ENCODE assay signal across 17 mouse cellular contexts in the genomic region with DNA sequence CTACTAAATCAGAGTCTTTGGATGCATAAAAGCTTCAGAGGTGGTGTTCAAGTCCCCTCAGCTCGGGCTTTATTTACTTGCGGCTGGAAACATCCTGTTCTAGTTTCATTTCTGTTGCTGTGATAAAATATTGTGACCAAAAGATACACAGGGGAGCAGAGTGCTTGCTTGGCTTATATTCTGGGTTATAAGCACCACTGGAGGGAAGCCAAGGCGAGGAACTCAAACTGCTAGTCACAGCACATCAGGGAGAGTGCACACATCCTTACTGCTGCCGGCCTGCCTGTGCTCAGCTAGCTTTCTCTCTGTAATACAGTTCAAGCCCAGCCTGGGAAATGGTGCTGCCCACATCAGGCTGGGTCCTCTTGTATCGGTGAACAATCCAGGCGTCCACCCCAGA. TPM values are rescaled to one million over a fixed set of nuclear protein-coding genes. Genes with fewer than 3 reads are reported as not detected.
A peak's percentile ranks its signal among the peaks of the same experiment; 100 is the strongest.
DNase-seq lines count a peak whose midpoint lies in the region; ATAC-seq and TF ChIP-seq lines count a peak whose summit lies in the region.
"Had no signal": no experiment of that assay in that cellular context is flagged by ENCODE, and none has a peak within 500 bp of the region (broad histone marks: within the 10 kb centered on the region; RNA-seq: fewer than 3 reads in every experiment).

No protein-coding gene starts in this region.

- no peak for TF ChIP-seq CTCF in small intestine, adult 2 months (IDR thresholded peaks at IDR 0.05; ENCODE audit: extremely low read depth, insufficient read length, insufficient replicate concordance, low read depth, low read length)

- no peak overlapping the region for H3K9ac ChIP-seq in heart, embryonic 11.5 days (ENCODE audit: low read depth, low read length)
- H3K9ac ChIP-seq: liver, embryonic 15.5 days; neural tube, embryonic 13.5 days had no signal

- H3K4me3 ChIP-seq in heart, embryonic 11.5 days (ENCODE audit: low read depth, low read length), result no peak overlapping the region
- H3K4me3 ChIP-seq in small intestine, adult 2 months (ENCODE audit: low read depth, low read length), result no peak overlapping the region
- H3K4me3 ChIP-seq: liver, embryonic 15.5 days; neural tube, embryonic 13.5 days had no signal

- H3K4me2 ChIP-seq in heart, embryonic 11.5 days, result no peak overlapping the region
- H3K4me2 ChIP-seq: liver, embryonic 15.5 days; neural tube, embryonic 13.5 days had no signal

- no peaks in the 10 kb centered on the region for H3K9me3 ChIP-seq in heart, embryonic 11.5 days (replicated peaks; ENCODE audit: control insufficient read depth, low read length)
- H3K9me3 ChIP-seq: liver, embryonic 15.5 days; neural tube, embryonic 13.5 days had no signal

- no peak overlapping the region for H3K27ac ChIP-seq in heart, embryonic 11.5 days (ENCODE audit: low read depth, low read length)
- H3K27ac ChIP-seq in small intestine, adult 2 months (ENCODE audit: insufficient read depth, low read depth, low read length), result peak overlapping the region; percentile 73
- H3K27ac ChIP-seq: liver, embryonic 15.5 days; neural tube, embryonic 13.5 days had no signal

- intact Hi-C loops in heart, postnatal 14 days (cut with DNase I), result no loop called here

- ATAC-seq in heart, embryonic 11.5 days (replicated peaks; ENCODE audit: insufficient number of reproducible peaks, low FRiP score, low TSS enrichment), result no peak
- ATAC-seq in megakaryocyte, adult 5-6 weeks (ENCODE audit: poor library complexity, severe bottlenecking), result no peak
- ATAC-seq: forebrain, embryonic 16.5 days; inflammation-experienced regulatory T-cells, adult 6 months; midbrain, embryonic 16.5 days had no signal

- 0 out of 2 replicates have a peak, but pooled peaks have one; percentile 8 for TF ChIP-seq POLR2A in small intestine, adult 2 months (IDR thresholded peaks at IDR 0.05; ENCODE audit: low read depth, low read length)

- H3K36me3 ChIP-seq in heart, embryonic 11.5 days (ENCODE audit: control insufficient read depth, insufficient read depth, low read length), result no peaks in the 10 kb centered on the region
- H3K36me3 ChIP-seq in small intestine, adult 2 months (ENCODE audit: control insufficient read depth, insufficient read depth, low read length), result no peaks in the 10 kb centered on the region
- H3K36me3 ChIP-seq: neural tube, embryonic 13.5 days had no signal

- no peaks in the 10 kb centered on the region for H3K27me3 ChIP-seq in heart, embryonic 11.5 days (ENCODE audit: control insufficient read depth, insufficient read depth, low read length)
- no peaks in the 10 kb centered on the region for H3K27me3 ChIP-seq in small intestine, adult 2 months (ENCODE audit: control insufficient read depth, insufficient read depth, low read length)
- H3K27me3 ChIP-seq: liver, embryonic 15.5 days; neural tube, embryonic 13.5 days had no signal

- WGBS in heart, embryonic 11.5 days (ENCODE audit: insufficient replicate concordance), result 81% methylated on average over 6 of the region's 6 CpGs
- 63% methylated on average over 6 of the region's 6 CpGs for WGBS in small intestine, adult 2 months

- peak; percentile 27 to 35 for DNase-seq in heart, postnatal 14 days
- peak; percentile 38 for DNase-seq in lung, postnatal 10 days
- DNase-seq in lung, postnatal 25 days (ENCODE audit: low spot score), result no peak
- peak; percentile 72 for DNase-seq in kidney, postnatal 10 days
- DNase-seq in cerebellum, adult 11-12 months, result no peak
- DNase-seq: adrenal gland, postnatal 36 days; cerebellum, adult 18-20 months; right cerebral cortex, adult 18-20 months; thymus, postnatal 14 days had no signal

- H3K4me1 ChIP-seq in heart, embryonic 11.5 days (ENCODE audit: control insufficient read depth, insufficient read depth, low read length), result no peaks in the 10 kb centered on the region
- no peaks in the 10 kb centered on the region for H3K4me1 ChIP-seq in small intestine, adult 2 months (ENCODE audit: control insufficient read depth, insufficient read depth, insufficient read length, low read length)
- H3K4me1 ChIP-seq: liver, embryonic 15.5 days had no signal

RNA-seq across cellular contexts. Expression of a gene that starts 43.4 kb away (rescaled TPM):
- total RNA-seq in heart, postnatal 14 days (2021), result under 1 TPM; 0.79 to 0.88 TPM
- 5.1 and 6.4 TPM in 2 replicates for polyA plus RNA-seq in heart, embryonic 11.5 days (2014; fragmentation: Nextera tagmentation; extraction: Ambion mirVana)
- polyA plus RNA-seq in small intestine, adult 2 months (2012; rRNA removed), result 0.14 and 0.46 TPM in 2 replicates
- 3.2 and 5.9 TPM in 2 replicates for total RNA-seq in megakaryocyte, adult 5-6 weeks (2015)
- 7.1 TPM in 2 replicates for total RNA-seq in megakaryocyte, adult 5-6 weeks (2017)

RNA-seq across cellular contexts. Expression of a gene that starts 44.4 kb away (rescaled TPM):
- 10 to 100 TPM; 16.2 to 18.1 TPM for total RNA-seq in heart, postnatal 14 days (2021)
- polyA plus RNA-seq in heart, embryonic 11.5 days (2014; fragmentation: Nextera tagmentation; extraction: Ambion mirVana), result 11.5 and 13.7 TPM in 2 replicates
- polyA plus RNA-seq in small intestine, adult 2 months (2012; rRNA removed), result 10.8 and 17.1 TPM in 2 replicates
- total RNA-seq in megakaryocyte, adult 5-6 weeks (2015), result 27.2 and 41.6 TPM in 2 replicates
- total RNA-seq in megakaryocyte, adult 5-6 weeks (2017), result 19.7 and 29.1 TPM in 2 replicates

Comparison
In these comparisons a context has a peak if more than half of its experiments do, and no peak if none do; other contexts are left out.
1. DNase-seq: peak in heart, postnatal 14 days (2 of 2), lung, postnatal 10 days (single experiment) and kidney, postnatal 10 days (single experiment); none in lung, postnatal 25 days (single experiment) and cerebellum, adult 11-12 months (single experiment).